Mouse (Mus musculus): ENCODE data around the gene Fbxo44.
A peak's percentile ranks its signal among the peaks of the same experiment; 100 is the strongest.
"Not testable (repeated sequence)": the region's sequence is repeated elsewhere in the genome, so short reads cannot be mapped to it uniquely, and the experiment has no call there.

Gene Fbxo44

GRCm38 (mm10) chr4:148128672-148129071 is 31.6 kb downstream of the Fbxo44 start:
- no peak for DNase-seq

GRCm38 (mm10) chr4:148128241-148128640 is 32.0 kb downstream of the Fbxo44 start:
- no peak for DNase-seq

- DNase-seq, result no peak
Measured at GRCm38 (mm10) chr4:148122694-148123066, 37.6 kb downstream of the Fbxo44 start.

GRCm38 (mm10) chr4:148121982-148122693 is 38.1 kb downstream of the Fbxo44 start:
- DNase-seq, result no peak

- DNase-seq, result no peak
Measured at GRCm38 (mm10) chr4:148121362-148121761, 38.9 kb downstream of the Fbxo44 start.

GRCm38 (mm10) chr4:148120555-148120954 is 39.7 kb downstream of the Fbxo44 start:
- no peak for DNase-seq

- not testable (repeated sequence) for DNase-seq
Measured at GRCm38 (mm10) chr4:148119578-148119977, 40.7 kb downstream of the Fbxo44 start.

GRCm38 (mm10) chr4:148117392-148117791 is 42.9 kb downstream of the Fbxo44 start:
- DNase-seq, result no peak

- DNase-seq, result no peak
Measured at GRCm38 (mm10) chr4:148116657-148117056, 43.6 kb downstream of the Fbxo44 start.

- peak; percentile 57 for DNase-seq
Measured at GRCm38 (mm10) chr4:148115467-148115866, 44.8 kb downstream of the Fbxo44 start.

- DNase-seq, result peak; percentile 91
Measured at GRCm38 (mm10) chr4:148114758-148115391, 45.4 kb downstream of the Fbxo44 start.

GRCm38 (mm10) chr4:148112519-148112918 is 47.8 kb downstream of the Fbxo44 start:
- DNase-seq, result no peak

GRCm38 (mm10) chr4:148109215-148109614 is 51.1 kb downstream of the Fbxo44 start:
- no peak for DNase-seq

GRCm38 (mm10) chr4:148108565-148109100 is 51.6 kb downstream of the Fbxo44 start:
- no peak for DNase-seq

- DNase-seq, result peak; percentile 51
Measured at GRCm38 (mm10) chr4:148107621-148108291, 52.5 kb downstream of the Fbxo44 start.

GRCm38 (mm10) chr4:148104146-148104545 is 56.1 kb downstream of the Fbxo44 start:
- DNase-seq, result no peak

Data from lung, postnatal 10 days (tissue).